Mouse (Mus musculus) heart, postnatal 4 days (tissue): ENCODE measurements at regions not wholly inside any gene's neighbourhood (a gene's known extent, or its start where the extent isn't known, plus 50 kb on each side); places are given as distances from the start of the nearest gene placed in this dataset.

ENCODE experiments used
- DNase-seq: peaks from one replicate; pipeline ENCODE4 v3.0.0; 2021

GRCm38 (mm10) chr1:57665724-57666123 lies 108.2 kb upstream of the Spats2l start:
- DNase-seq = no peak

DNA sequence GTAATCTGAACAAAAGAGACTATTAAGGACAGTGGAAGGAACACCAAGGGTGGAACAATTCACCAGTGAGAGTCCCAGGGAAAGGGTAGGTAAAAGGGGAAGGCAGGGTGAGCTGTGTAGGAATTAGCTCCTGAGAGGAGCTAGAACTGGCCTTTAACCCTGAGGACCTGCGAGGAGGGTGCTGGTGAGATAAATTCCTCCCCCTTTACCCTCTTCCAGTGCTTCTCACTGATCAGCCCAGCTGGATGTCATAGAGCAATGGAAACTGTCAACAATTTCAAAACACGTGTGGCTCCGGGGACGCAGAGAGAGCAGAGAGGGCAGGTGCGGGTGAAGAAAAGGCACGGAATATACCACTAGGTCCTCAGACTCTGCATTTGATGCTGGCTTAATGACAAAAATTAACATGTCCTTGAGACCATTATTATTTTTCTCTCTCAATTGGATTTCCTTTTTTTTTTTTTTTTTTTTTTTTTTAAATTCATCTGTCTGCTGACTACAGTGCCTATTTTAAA lies 107.7 kb upstream of the Spats2l start:
- DNase-seq = no peak

GRCm38 (mm10) chr1:57673415-57673814 lies 100.5 kb upstream of the Spats2l start:
- DNase-seq = no peak

DNA sequence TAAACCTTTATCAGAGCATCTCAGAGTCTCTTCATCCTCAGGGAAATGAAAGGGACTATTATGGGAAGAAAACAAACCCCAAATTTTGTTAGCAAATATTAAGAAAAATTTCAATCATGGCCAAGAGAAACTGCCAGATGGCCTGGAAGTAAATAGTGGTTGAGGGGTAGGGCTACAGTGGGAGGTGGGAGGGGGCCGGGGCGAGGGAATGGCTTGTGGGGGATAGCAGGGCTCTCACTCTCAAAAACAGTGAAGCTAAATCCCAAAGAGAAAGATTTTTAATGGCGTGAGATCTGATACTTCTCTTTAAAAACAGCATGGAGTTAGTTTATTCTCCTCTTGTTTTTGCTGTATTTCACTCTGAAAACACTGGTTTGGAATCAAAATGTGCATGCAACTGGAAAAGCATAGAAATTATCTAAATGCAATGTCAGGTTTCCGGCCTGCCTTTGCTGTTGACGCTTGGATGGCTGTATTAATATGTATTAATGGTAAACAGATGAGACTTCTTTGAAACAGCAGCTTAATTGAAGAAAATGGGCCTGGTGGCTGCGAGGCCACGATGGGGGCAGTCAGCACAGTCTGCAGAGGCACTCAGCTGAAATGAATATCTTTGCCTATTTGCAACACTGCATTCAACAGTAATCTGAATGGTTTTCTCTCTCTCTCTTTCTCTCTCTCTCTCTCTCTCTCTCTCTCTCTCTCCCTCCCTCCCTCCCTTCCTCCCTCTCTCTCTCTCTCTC lies 99.8 kb upstream of the Spats2l start:
- no peak for DNase-seq

DNA sequence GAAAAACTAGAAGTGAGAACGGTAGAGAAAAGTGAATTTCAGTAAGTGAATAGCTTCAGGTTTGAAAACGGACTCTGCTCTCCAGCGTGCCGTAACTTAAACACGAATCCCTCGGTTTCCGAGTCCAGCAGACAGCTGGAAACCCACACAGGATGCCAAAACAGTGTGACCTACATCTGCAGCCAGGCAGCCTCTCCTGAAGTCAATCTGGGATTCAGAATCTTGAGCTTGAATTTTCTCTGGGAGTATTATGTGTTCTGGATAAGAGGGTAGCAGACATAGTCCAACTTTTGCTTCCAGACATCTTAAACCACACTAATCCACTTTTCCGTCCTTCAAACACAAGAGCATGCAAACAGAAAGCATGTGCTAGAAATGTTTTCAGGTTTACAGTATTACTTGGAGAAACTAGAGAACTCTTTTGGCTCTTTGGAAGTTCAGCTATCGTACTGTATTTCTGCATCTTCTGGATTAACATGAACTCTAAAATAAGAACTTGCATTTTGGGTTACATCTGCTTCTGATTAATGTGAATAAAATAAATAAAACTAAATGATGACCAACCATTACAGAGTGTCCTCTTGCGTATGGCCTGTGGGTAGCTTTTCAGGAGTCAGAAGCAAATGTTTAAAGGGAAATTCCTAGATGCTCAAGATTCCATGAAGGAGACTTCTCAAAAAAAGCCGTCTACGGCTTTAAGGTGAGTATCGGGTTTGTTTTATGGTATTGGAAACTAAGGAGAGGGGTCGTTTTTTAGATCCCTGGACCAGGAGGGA lies 89.4 kb upstream of the Spats2l start:
- DNase-seq = peak; percentile 17

DNA sequence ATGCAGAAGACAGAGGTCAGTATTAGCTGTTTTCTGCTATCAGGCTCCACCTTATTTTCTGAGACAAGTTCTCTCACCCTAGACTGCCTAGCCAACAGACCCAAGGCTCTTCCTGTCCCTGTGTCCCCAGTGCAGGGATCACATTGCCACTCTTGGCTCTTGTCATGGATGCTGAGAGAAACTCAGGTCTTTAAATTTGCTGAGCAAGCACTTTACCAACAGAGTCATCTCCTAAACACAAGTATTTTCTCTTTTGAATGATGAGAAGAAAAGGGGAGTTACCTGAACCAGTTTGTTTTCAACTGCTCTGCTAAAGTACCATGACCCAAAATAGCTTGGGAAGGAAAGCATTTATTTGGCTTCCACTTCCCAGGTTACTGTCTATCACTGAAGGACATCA lies 84.7 kb upstream of the Spats2l start:
- no peak for DNase-seq

DNA sequence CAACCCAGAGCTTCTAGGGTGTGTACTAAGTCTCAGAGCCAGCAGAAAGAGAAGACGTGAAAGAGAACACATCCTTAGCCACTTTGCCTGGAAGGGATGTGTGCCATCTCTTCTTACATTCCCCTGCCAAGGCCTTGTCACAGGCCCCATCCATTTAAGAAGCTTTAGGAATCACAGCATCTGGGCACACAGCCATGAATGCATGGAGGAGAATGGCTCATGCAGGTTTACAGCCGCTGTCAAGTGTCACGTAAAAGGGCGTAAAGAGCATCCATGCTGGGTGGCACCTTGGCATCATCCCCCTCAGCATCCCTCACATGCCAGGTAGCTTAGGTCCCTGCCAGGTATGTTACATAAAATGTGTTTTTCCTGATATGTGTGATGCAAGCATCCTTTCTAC lies 66.1 kb upstream of the Spats2l start:
- no peak for DNase-seq

DNA sequence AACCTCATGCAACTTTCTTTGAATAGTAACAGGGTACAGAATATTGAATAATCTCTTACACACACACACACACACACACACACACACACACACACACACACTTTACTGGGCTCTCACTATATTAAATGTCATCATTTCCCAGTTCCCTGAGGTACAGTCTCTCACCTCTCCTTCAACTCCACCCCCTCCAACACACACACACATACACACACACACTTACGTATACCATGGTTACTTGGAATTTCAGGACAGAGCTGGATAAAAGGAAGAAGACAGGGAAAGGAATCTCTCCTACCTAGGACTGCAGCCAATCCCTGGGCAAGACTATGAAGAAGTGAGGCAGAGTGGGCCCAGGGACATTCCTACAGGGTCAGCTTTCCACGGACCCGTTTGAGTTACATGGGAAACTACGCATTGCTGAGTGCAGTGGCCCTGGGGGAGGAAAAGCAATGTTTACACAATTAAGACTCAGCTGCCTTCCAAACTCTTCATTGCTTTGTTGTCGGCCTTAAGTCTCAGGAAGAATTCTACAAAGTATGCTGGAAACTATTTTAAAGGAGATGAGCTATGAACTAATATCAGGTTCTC lies 61.0 kb upstream of the Spats2l start:
- DNase-seq = no peak

- DNase-seq = peak; percentile 21
Observed at GRCm38 (mm10) chr1:57717139-57717800, 56.7 kb upstream of the Spats2l start.

DNA sequence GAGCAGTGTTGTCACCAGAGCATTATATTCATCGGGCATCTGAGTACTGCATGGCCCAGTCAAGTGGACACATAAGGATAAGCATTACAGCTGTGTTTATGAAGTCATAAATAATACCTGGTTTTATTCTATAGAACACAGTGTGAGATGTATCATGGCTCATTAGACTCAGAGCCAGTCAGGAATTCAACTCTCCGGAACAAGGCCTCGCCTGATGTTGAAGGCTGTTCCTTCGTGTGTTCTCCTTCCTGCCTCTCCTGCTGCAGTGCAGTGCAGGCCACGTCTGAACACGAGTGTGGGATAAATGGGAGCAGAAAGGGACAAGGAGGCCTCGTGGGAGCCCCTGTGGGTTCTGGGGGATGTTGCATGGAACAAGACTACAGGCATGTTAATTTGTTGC lies 55.6 kb upstream of the Spats2l start:
- DNase-seq = no peak
